Mouse (Mus musculus): Measurements from ENCODE around the gene Fanci. TPM values are rescaled to one million over a fixed set of nuclear protein-coding genes. Genes with fewer than 3 reads are reported as not detected.

Gene Fanci
- polyA plus RNA-seq, 1 experiment from 2014 or later = 9.1 TPM

- 90% methylated on average over 7 of the region's 7 CpGs for WGBS
- Histone ChIP-seq H3K4me2 (no peak overlapping the region), H3K4me1 (no peaks in the 10 kb centered on the region), H3K9me3 (no peaks in the 10 kb centered on the region), H3K9ac (no peak overlapping the region), H3K27ac (no peak overlapping the region), H3K36me3 (0 out of 2 replicates have a peak, but pooled peaks cover 4% of the 10 kb centered on the region), H3K4me3 (no peak overlapping the region), H3K27me3 (no peaks in the 10 kb centered on the region)
- ATAC-seq (ENCODE audit: insufficient number of reproducible peaks, insufficient read depth, low FRiP score, low TSS enrichment, low read depth) = no peak
These were observed 28.2 kb downstream of the Fanci start for GRCm38 (mm10) chr7:79419950-79420349.

DNA sequence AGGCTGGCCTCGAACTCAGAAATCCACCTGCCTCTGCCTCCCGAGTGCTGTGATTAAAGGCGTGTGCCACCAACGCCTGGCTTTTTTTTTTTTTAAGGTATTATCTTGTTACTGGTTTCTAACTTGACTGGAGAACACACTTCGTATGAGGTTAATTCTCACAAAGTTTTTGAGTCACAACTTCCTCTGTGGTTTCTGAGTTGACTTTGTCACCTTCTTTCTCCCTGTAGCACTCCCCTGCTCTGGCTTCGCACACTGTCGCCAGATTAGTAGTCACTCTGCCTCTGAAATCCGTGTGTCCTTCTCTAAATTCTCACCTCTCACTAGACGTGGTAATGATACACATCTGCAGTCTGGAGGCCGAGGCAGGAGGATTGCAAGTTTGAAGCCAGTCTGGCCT is 31.1 kb downstream of the Fanci start:
- WGBS = 91% methylated on average over 10 of the region's 10 CpGs
- peaks cover 8% of the 10 kb centered on the region; the same call in 1 of the 2 replicates for H3K36me3 ChIP-seq

DNA sequence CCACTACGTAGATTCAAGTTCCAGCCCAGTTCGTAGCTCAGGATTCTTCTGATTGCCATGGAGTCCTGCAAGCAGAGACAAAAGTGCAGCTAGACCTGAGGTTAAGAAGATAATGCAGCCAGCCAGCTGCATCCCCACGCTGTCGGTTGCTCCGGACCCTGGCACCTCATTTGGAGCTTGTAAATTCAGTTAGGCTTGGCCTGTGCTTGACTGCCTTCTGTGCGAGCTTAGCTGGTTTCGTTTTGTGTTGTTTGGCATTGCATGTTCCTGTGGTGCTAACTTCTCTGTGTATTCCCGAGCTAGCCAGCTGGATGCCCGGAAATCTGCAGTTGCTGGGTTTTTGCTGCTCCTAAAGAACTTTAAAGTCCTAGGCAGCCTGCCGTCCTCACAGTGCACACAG is 34.1 kb downstream of the Fanci start:
- Histone ChIP-seq H3K9me3 (no peaks in the 10 kb centered on the region), H3K4me1 (no peaks in the 10 kb centered on the region), H3K9ac (no peak overlapping the region), H3K4me3 (no peak overlapping the region), H3K36me3 (peaks cover 8% of the 10 kb centered on the region; the same call in 1 of the 2 replicates), H3K4me2 (no peak overlapping the region), H3K27ac (no peak overlapping the region), H3K27me3 (no peaks in the 10 kb centered on the region)
- 92% methylated on average over 10 of the region's 10 CpGs for WGBS
- no peak for ATAC-seq (ENCODE audit: insufficient number of reproducible peaks, insufficient read depth, low FRiP score, low TSS enrichment, low read depth)

More for the DNA sequence above, 31.1 kb downstream of the Fanci start:
- Histone ChIP-seq H3K9ac (no peak overlapping the region), H3K27ac (no peak overlapping the region), H3K4me1 (no peaks in the 10 kb centered on the region), H3K27me3 (no peaks in the 10 kb centered on the region), H3K4me3 (no peak overlapping the region), H3K4me2 (no peak overlapping the region), H3K9me3 (no peaks in the 10 kb centered on the region)
- no peak for ATAC-seq (ENCODE audit: insufficient number of reproducible peaks, insufficient read depth, low FRiP score, low TSS enrichment, low read depth)

- no peak for ATAC-seq (ENCODE audit: insufficient number of reproducible peaks, insufficient read depth, low FRiP score, low TSS enrichment, low read depth)
- Histone ChIP-seq H3K4me1 (no peaks in the 10 kb centered on the region), H3K36me3 (peaks cover 6% of the 10 kb centered on the region; the same call in 1 of the 2 replicates), H3K27me3 (no peaks in the 10 kb centered on the region), H3K27ac (no peak overlapping the region), H3K4me3 (no peak overlapping the region), H3K4me2 (no peak overlapping the region), H3K9ac (no peak overlapping the region), H3K9me3 (no peaks in the 10 kb centered on the region)
- 66% methylated on average over 5 of the region's 5 CpGs for WGBS
These were observed 36.5 kb downstream of the Fanci start for GRCm38 (mm10) chr7:79428243-79428642.

GRCm38 (mm10) chr7:79440035-79440434 is 48.3 kb downstream of the Fanci start:
- Histone ChIP-seq H3K4me3 (no peak overlapping the region), H3K9me3 (no peaks in the 10 kb centered on the region), H3K27me3 (no peaks in the 10 kb centered on the region), H3K27ac (no peak overlapping the region), H3K4me2 (no peak overlapping the region), H3K9ac (no peak overlapping the region), H3K36me3 (peaks cover 36% of the 10 kb centered on the region), H3K4me1 (no peaks in the 10 kb centered on the region)
- WGBS = 56% methylated on average over 2 of the region's 2 CpGs
- ATAC-seq (ENCODE audit: insufficient number of reproducible peaks, insufficient read depth, low FRiP score, low TSS enrichment, low read depth) = no peak

- H3K9ac ChIP-seq = no peak overlapping the region
- H3K9me3 ChIP-seq = no peaks in the 10 kb centered on the region
- H3K4me1 ChIP-seq = no peaks in the 10 kb centered on the region
- H3K4me3 ChIP-seq = no peak overlapping the region
- H3K27me3 ChIP-seq = no peaks in the 10 kb centered on the region
- 88% methylated on average over 2 of the region's 2 CpGs for WGBS
- peaks cover 89% of the 10 kb centered on the region for H3K36me3 ChIP-seq
- no peak overlapping the region for H3K27ac ChIP-seq
- H3K4me2 ChIP-seq = no peak overlapping the region
- no peak for ATAC-seq (ENCODE audit: insufficient number of reproducible peaks, insufficient read depth, low FRiP score, low TSS enrichment, low read depth)
These were observed 55.3 kb downstream of the Fanci start for GRCm38 (mm10) chr7:79447048-79447447.

DNA sequence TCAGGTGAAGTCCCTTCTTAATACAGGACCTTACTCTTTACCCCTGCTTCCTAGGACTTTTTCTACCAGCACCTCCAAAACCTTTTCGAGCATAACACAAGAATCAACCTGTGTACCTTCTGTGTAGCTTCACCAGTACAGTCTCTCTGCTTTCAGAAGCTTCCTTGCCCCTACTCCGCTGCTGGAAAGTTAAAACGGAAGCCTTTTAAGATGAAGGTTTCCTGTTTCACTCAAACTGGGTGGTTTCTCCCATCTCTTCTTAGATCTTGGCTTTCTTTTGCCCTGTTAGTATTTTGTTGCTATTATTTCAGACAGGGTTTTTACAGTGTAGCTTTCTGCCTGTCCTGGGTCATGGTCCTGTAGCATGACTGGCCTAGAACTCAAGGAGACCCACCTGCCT is 55.8 kb downstream of the Fanci start:
- Histone ChIP-seq H3K27ac (no peak overlapping the region), H3K27me3 (no peaks in the 10 kb centered on the region), H3K4me3 (no peak overlapping the region), H3K4me1 (no peaks in the 10 kb centered on the region), H3K36me3 (peaks cover 89% of the 10 kb centered on the region), H3K9ac (no peak overlapping the region), H3K4me2 (no peak overlapping the region), H3K9me3 (no peaks in the 10 kb centered on the region)
- 88% methylated on average over 3 of the region's 3 CpGs for WGBS
- ATAC-seq (ENCODE audit: insufficient number of reproducible peaks, insufficient read depth, low FRiP score, low TSS enrichment, low read depth) = no peak

DNA sequence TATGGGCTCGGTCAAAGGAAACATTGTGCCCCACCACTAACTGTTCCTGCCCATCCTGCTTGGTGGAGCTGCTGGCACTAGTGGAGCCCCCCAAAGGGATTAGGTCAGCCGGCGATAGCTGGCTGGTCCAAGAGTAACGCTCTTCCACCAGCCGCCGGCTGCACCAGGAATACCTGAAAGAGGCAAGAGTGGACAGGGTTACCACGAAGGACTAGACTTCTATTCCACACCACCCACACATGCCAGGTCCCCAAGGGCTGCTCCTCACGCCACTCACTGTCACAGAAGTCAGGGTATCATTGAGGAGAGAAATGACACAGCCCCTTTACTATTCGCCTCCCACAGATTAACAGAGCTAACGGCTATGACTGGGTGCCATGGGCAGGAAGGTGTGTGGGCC is 70.0 kb downstream of the Fanci start:
- Histone ChIP-seq H3K4me3 (no peak overlapping the region), H3K9me3 (no peaks in the 10 kb centered on the region), H3K27me3 (peaks cover 5% of the 10 kb centered on the region), H3K4me2 (no peak overlapping the region), H3K27ac (no peak overlapping the region), H3K9ac (no peak overlapping the region), H3K4me1 (peaks cover 18% of the 10 kb centered on the region), H3K36me3 (peaks cover 69% of the 10 kb centered on the region)
- 90% methylated on average over 10 of the region's 10 CpGs for WGBS
- no peak for ATAC-seq (ENCODE audit: insufficient number of reproducible peaks, insufficient read depth, low FRiP score, low TSS enrichment, low read depth)

DNA sequence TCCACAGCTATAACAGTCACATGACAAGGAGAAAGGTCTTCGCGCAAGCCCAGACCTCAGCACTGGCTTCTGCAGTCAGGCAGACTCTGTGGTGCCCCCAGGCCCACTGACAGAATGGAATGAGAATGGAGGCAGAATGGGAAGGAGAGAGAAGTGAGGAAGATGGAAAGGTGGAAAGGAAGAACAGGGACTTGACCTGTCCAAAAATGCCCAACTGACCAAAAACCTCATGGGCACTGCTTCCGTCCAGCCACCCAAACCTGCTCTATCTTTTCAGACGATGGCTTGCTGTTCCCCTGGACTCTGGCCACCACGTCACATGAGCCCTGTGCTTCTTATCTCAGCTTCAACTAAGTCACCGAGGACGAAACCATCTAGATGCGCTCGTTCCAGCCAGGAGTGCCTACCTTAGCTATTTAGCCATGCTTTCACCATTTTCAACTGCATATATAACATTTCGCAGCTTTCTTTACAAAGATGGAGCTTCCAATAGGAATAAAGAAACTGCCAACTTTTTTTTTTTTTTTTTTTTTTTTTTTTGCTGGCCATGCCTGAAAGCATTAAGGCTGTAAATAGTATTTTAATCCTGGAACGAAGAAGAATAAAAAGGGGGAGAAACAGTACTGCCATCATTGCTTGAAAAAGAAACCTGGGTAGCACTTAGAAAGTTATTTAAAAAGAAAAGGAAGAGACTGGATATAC is 71.8 kb downstream of the Fanci start:
- H3K4me3 ChIP-seq = no peak overlapping the region
- WGBS = 88% methylated on average over 11 of the region's 11 CpGs
- no peaks in the 10 kb centered on the region for H3K9me3 ChIP-seq
- no peak for ATAC-seq (ENCODE audit: insufficient number of reproducible peaks, insufficient read depth, low FRiP score, low TSS enrichment, low read depth)
- H3K27me3 ChIP-seq = peaks cover 7% of the 10 kb centered on the region
- peaks cover 51% of the 10 kb centered on the region for H3K36me3 ChIP-seq
- H3K4me1 ChIP-seq = peaks cover 26% of the 10 kb centered on the region
- no peak overlapping the region for H3K27ac ChIP-seq
- no peak overlapping the region for H3K9ac ChIP-seq
- no peak overlapping the region for H3K4me2 ChIP-seq

DNA sequence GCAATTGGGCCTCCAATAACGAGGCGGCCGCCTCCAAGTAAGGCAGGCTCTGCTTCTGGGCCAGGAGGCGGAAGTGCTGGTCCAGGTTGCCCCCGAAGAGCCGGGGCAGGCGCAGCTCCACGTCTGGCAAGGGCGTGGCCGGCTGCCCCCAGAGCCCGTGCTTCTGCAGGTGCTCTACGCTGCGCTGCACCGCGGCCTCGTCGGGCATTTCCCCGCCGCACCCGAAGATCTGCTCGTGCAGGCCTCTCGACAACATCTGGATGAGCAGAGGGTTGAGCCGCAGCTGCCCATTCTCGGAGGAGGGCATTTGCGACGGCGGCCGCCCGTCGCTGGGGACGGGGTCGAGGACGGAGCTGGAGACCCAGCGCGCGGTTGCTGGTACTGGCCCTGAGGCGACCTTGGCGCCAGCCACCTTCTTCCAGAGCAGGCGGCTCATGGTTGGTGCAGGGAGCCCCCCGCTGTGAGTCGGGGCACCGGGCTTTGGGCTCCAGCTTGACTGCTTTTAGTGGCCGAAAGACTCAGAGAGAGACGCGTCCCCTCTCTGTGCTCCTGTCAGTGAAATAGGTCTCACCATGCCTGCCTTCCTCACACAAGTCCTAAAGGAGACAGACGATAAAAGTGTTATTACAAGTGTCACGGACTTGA is 73.2 kb downstream of the Fanci start:
- Histone ChIP-seq H3K4me2 (peak overlapping the region; percentile 87), H3K27ac (no peak overlapping the region), H3K36me3 (peaks cover 37% of the 10 kb centered on the region), H3K4me1 (peaks cover 26% of the 10 kb centered on the region), H3K9me3 (no peaks in the 10 kb centered on the region), H3K9ac (peak overlapping the region; percentile 91), H3K4me3 (peak overlapping the region; percentile 86), H3K27me3 (peaks cover 14% of the 10 kb centered on the region)
- ATAC-seq (ENCODE audit: insufficient number of reproducible peaks, insufficient read depth, low FRiP score, low TSS enrichment, low read depth) = no peak
- WGBS = 4% methylated on average over 47 of the region's 47 CpGs

DNA sequence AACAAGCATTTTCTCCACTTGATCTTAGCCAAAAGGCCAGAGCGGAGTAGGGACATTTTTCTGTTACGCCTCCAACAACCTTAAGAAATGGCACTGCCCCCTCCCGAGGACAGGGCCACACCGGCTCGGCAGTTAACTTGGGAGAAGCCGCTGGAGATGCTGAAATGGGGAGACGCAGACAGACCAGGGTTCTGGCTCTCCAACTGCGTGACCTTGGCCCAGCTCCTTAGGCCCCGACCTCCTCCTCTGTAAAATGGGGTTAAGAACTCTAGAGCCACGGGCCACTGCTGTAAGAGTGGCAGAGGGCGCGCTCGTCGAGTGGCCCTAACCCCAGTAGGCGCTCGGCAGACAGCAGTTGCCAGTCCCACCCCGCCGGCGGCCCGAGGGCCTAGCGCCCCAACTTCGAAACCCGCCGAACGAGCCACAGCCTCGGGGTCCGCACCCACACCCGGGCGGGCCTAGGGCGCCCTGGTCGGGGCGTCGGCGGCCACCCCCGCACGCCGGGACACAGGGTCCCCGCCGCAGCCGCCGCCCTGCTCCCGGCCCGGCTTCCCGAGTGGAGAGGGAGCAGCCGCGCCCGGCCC is 73.8 kb downstream of the Fanci start:
- peak; percentile 45 for ATAC-seq (ENCODE audit: insufficient number of reproducible peaks, insufficient read depth, low FRiP score, low TSS enrichment, low read depth)
- H3K36me3 ChIP-seq = peaks cover 31% of the 10 kb centered on the region
- H3K9me3 ChIP-seq = no peaks in the 10 kb centered on the region
- H3K4me3 ChIP-seq = peak overlapping the region; percentile 86
- WGBS = under 1% methylated on average over 46 of the region's 47 CpGs
- peak overlapping the region; percentile 91 for H3K9ac ChIP-seq
- peaks cover 14% of the 10 kb centered on the region for H3K27me3 ChIP-seq
- H3K27ac ChIP-seq = peak overlapping the region; percentile 82
- H3K4me2 ChIP-seq = peak overlapping the region; percentile 87
- peaks cover 26% of the 10 kb centered on the region for H3K4me1 ChIP-seq

Data from embryonic facial prominence, embryonic 13.5 days (tissue).